Mouse (Mus musculus) lung, postnatal 4 days (tissue): Measurements from ENCODE around the gene 1110008L16Rik.
A peak's percentile ranks its signal among the peaks of the same experiment; 100 is the strongest.
"Not testable (repeated sequence)": the region's sequence is repeated elsewhere in the genome, so short reads cannot be mapped to it uniquely, and the experiment has no call there.

ENCODE experiments used
- DNase-seq, 2 experiments: peaks; one replicate each; pipeline ENCODE4 v3.0.0; 2021

1110008L16Rik gene

DNA sequence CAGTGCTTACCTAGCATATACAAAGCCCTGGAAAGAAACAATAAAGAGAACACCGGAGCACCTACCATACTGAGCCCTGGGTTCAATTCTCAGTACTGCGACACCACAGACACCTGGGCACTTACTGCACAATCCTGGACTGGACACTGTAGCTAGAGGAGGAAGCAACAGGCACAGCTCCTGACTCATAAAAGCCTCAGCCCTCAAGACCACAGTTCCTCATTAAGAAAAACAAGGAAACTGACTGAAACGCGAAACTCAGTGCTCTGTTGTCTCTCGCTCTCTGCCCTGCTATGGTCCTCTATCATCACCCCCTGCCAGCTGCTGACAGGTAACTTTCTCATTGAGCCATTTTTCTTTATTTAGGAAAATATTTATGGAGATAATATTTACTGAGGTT is at the start of gene 1110008L16Rik:
1110008L16Rik (plus strand) TSS at position 242 of the 400 bp plus-strand sequence.
- DNase-seq = no peak

DNA sequence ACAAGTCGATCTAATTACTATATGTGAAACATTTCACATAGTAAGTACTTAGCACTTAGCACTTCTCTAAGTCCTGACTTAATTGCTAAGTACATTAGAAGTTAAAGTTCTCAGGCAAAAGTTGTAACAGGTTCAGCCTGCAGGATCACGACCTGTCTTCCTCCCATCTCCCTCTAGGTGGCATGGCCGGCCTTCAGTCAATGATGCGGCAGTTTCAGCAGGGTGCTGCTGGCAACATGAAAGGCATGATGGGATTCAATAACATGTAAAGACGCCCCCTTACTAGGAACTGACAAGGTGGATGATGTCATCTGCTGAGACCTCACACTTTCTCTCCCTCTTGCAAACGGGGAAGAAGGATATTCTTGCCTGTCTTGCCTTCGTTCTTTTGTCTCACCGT is 37.4 kb upstream of the 1110008L16Rik start:
- DNase-seq = not testable (repeated sequence)

GRCm38 (mm10) chr12:55263385-55263784 is 36.0 kb upstream of the 1110008L16Rik start:
- DNase-seq = not testable (repeated sequence)

DNA sequence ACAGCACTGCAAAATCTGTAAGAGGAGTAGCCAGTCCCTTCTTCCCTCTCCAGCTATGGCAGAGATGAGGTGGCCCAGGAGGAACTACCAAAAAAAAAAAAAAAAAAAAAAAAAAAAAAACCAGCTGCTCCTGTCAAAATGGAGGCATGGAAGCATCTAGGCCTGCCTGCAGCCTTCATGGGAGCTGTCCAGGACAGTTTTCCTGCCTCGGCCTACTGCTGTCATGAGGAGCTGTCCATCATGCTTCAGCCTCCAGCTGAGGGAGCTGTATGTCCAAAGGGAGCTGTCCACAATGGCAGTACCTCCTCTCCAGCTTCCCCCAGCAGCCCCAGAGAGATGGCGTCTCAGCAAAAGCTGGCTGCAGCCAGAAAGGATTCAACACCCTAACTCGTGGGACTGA is 27.1 kb upstream of the 1110008L16Rik start:
- no peak for DNase-seq

DNA sequence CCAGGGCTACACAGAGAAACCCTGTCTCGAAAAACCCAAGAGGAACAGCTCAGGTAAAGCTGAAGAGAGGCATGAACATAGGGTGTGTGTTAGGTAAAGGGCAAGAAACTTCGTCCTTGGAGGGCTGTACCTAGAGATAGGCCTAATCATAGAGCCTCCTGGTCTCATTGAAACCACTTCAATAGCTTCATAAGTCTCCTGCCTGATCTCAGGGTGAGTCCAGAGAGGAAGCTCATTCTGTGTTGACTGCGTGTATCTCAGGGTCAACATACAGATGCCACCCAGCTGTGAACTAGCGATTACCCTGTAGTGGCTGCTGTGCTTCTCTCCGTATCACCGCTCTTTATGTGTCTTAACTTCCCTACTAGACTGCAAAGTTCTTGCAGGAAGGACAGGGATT is 21.8 kb upstream of the 1110008L16Rik start:
- DNase-seq = not testable (repeated sequence)

- DNase-seq = no peak
These were observed 1.3 kb upstream of the 1110008L16Rik start for GRCm38 (mm10) chr12:55298112-55298511.

GRCm38 (mm10) chr12:55300820-55301351 is 1.5 kb downstream of the 1110008L16Rik start:
- DNase-seq = no peak

GRCm38 (mm10) chr12:55301472-55302300 is 2.3 kb downstream of the 1110008L16Rik start:
- peak in 1 of 2 experiments; percentile 15 for DNase-seq

DNA sequence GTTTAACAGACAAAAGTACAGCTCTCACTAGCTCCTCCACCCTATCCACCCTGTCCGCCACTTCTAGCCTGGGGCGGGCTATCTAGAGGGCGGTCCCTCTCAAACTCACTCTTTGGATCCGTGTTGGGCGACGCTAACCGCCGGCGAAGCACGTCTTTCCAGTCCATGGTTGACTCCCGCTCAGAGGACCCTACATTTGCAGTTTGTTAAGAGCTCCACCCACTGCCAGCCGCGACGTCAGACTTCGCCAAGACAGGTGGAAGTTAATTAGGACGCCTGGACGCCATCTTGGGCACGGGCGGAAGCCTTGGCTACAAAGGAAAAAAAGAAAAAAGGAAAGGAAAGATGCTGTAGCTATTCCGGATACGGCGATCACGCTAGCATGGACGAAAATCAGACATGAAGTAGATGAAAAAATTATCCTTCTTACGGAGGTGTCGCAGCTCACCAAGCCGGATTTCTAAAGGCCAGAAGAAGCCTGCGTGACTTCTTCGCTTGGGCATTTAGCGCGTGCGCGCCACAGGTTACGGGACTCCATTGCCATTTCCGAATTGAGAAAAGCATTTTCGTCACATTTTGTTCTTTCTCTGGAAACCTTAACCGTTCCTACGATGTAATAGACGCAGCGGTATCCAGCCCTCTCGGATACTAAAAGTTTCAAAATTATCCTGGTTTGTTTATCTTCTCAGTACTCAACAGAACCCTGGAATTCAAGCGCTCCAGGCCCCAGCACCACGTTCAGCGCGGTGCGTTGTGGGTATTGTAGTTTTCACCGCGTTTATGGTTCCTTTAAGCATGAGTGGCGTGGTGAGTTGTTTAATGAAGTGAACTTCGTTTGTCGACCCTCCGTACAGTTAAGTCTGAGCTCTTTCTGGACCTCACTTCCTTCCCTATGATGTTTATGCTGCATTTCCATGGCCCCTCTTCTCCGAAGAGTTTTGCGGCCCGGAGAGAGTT is 3.4 kb downstream of the 1110008L16Rik start, which contains the start of gene Ppp2r3c:
Ppp2r3c (minus strand) TSS at position 514 of the 957 bp plus-strand sequence.
- peak; percentile 92 to 95 for DNase-seq

GRCm38 (mm10) chr12:55306371-55306770 is 7.0 kb downstream of the 1110008L16Rik start:
- DNase-seq = no peak

GRCm38 (mm10) chr12:55307566-55307965 is 8.2 kb downstream of the 1110008L16Rik start:
- DNase-seq = no peak

- no peak for DNase-seq
These were observed 9.4 kb downstream of the 1110008L16Rik start for GRCm38 (mm10) chr12:55308731-55309130.

GRCm38 (mm10) chr12:55309501-55309900 is 10.1 kb downstream of the 1110008L16Rik start:
- DNase-seq = no peak

DNA sequence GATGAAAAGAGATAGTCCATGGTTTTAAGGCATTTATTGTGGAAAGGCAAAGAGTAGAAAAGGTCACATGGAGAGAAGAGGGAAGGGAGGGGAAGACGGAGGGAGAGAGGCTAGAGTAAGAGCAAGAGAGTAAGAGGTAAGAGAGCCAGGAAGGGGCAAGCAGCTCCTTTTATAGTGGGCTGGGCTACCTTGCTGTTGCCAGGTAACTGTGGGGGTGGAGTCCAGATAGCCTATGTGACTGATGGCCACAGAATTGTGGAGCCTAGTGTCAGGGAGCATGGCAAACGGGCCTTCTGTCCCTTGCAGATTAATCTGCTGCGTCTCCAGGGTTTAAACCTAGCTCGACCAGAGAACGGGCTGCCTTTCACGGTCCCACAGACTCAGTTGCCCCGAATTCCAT is 12.5 kb downstream of the 1110008L16Rik start:
- no peak for DNase-seq

DNA sequence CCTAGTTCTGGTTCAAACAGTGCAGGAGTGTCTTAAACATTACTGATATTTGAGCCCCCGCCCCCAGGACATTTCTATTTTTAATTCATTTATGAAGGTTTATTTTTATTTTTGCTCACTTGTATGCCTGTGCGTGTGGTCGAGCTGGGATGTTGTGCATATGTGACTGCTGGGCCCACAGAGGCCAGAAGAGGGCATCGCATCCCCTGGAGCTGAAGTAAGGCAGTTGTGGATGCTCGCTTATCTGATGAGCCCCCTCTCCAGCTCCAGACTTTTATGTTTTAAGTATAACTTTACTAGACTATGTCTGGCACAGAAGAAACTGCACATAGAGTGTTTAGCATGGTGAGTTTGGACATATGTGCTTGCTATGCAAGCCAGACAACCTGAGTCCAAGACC is 14.5 kb downstream of the 1110008L16Rik start:
- no peak for DNase-seq

DNA sequence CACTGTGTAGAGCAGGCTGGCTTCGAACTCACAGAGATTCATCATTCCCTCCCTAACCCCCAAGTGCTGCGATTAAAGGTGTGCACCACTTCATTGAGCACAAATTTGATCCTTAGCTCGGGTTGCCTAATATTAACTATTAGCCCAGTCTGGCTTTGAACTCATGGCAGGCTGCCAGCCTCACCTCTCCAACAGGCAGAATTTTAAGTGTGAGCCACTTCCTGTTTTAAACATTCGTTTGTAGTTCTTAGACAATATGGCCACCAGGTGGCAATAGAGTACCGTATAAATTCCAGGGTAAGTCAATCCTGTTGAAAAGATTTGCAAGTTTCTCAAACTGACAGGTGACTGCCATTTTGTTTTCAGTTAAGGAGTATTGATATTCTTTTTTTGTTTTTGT is 15.8 kb downstream of the 1110008L16Rik start:
- peak; percentile 82 to 88 for DNase-seq

GRCm38 (mm10) chr12:55321642-55322291 is 22.4 kb downstream of the 1110008L16Rik start:
- DNase-seq = peak in 1 of 2 experiments; percentile 23

DNA sequence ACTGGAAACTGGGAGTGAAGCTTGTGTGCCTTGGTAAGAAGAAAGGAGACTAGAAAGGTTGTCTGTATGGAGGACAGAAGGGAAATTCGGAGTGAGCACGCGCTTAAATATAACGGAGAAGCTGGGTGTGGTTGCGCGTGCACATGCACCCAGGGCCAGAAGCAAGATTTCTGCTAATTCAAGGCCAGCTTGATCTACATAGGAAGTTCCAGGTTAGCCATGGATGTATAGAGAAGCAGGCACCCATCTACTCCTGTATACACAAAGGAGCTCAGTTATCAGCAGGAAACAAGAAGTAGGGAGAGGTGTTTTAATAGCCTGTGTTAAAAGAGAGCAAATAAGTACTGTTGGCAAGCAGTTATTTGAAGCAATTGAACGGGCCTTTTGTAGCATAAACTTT is 26.3 kb downstream of the 1110008L16Rik start:
- DNase-seq = no peak

GRCm38 (mm10) chr12:55328784-55329183 is 29.4 kb downstream of the 1110008L16Rik start:
- DNase-seq = no peak

GRCm38 (mm10) chr12:55329351-55329750 is 30.0 kb downstream of the 1110008L16Rik start:
- no peak for DNase-seq

GRCm38 (mm10) chr12:55333662-55334061 is 34.3 kb downstream of the 1110008L16Rik start:
- DNase-seq = no peak

GRCm38 (mm10) chr12:55338490-55338889 is 39.1 kb downstream of the 1110008L16Rik start:
- not testable (repeated sequence) for DNase-seq
